Mouse (Mus musculus) MEL (cell line): ENCODE results near the gene Cwc27.

Experiments used
- CTCF ChIP-seq, 3 experiments: IDR thresholded peaks in 2 of 3; conservative IDR thresholded peaks in 1 of 3; 2 replicates each; pipeline ENCODE4 v1.5.1; 2011 to 2012; ENCODE audit warnings: low read length in 3 of 3, low read depth in 2 of 3, mild to moderate bottlenecking in 2 of 3, improper control_type of control experiment in 1 of 3, inconsistent platforms in 1 of 3, mixed read lengths in 1 of 3, moderate library complexity in 1 of 3; ENCODE audit not compliant: control insufficient read depth in 1 of 3, insufficient read depth in 1 of 3, poor library complexity in 1 of 3, severe bottlenecking in 1 of 3
- EP300 ChIP-seq, 2 experiments: IDR thresholded peaks; 2 replicates each; pipeline ENCODE4 v1.6.1; 2011; ENCODE audit warnings: improper control_type of control experiment in 2 of 2, low read length in 2 of 2, low read depth in 1 of 2, mild to moderate bottlenecking in 1 of 2
- ETS1 ChIP-seq: IDR thresholded peaks from 2 replicates; pipeline ENCODE4 v1.6.1; 2012; ENCODE audit warnings: low read depth, mild to moderate bottlenecking, inconsistent platforms, low read length, improper control_type of control experiment, moderate library complexity
- GATA1 ChIP-seq: IDR thresholded peaks from 2 replicates; pipeline ENCODE4 v1.6.1; 2011; ENCODE audit warnings: low read depth, low read length, improper control_type of control experiment
- MAFK ChIP-seq: IDR thresholded peaks from 2 replicates; pipeline ENCODE4 v1.6.1; 2011; ENCODE audit warnings: low read depth, mild to moderate bottlenecking, low read length, improper control_type of control experiment, borderline replicate concordance
- MAX ChIP-seq: IDR thresholded peaks from 2 replicates; pipeline ENCODE4 v1.6.1; 2011; ENCODE audit warnings: low read length, improper control_type of control experiment
- POLR2A ChIP-seq, 2 experiments: IDR thresholded peaks; 2 replicates each; pipeline ENCODE4 v1.6.1; 2011 to 2012; ENCODE audit warnings: low read length in 2 of 2, mild to moderate bottlenecking in 2 of 2, control low read depth in 1 of 2, improper control_type of control experiment in 1 of 2, low read depth in 1 of 2, moderate library complexity in 1 of 2; ENCODE audit not compliant: control insufficient read depth in 1 of 2, insufficient read depth in 1 of 2, poor library complexity in 1 of 2
- USF1 ChIP-seq: IDR thresholded peaks from 2 replicates; pipeline ENCODE4 v1.6.1; 2014; ENCODE audit warnings: low read depth, mild to moderate bottlenecking, inconsistent platforms, low read length, improper control_type of control experiment, moderate library complexity

- TF ChIP-seq MAX (no peak), ETS1 (no peak), GATA1 (no peak), CTCF (IDR thresholded peaks at IDR 0.05 in 2 of 3, conservative IDR thresholded peaks at IDR 0.05 in 1 of 3; ENCODE audit: control insufficient read depth in 1 of 3, insufficient read depth in 1 of 3, low read depth in 2 of 3, low read length in 3 of 3, poor library complexity in 1 of 3, severe bottlenecking in 1 of 3) (no peak), MAFK (0 out of 2 replicates have a peak, but pooled peaks have one; percentile 12), EP300 (IDR thresholded peaks at IDR 0.05; ENCODE audit: low read depth in 1 of 2, low read length in 2 of 2) (no peak), POLR2A (IDR thresholded peaks at IDR 0.05; ENCODE audit: control insufficient read depth in 1 of 2, insufficient read depth in 1 of 2, low read depth in 1 of 2, low read length in 2 of 2, poor library complexity in 1 of 2) (no peak), USF1 (no peak)
Measured at GRCm38 (mm10) chr13:104660042-104660680, 156.8 kb downstream of the Cwc27 start.
